Mouse (Mus musculus): ENCODE data around the gene Abca7. TPM values are rescaled to one million over a fixed set of nuclear protein-coding genes. Genes with fewer than 3 reads are reported as not detected.
A peak's percentile ranks its signal among the peaks of the same experiment; 100 is the strongest.

The Abca7 gene
- polyA plus RNA-seq, 1 experiment from 2014 or later: 3.1 TPM

DNA sequence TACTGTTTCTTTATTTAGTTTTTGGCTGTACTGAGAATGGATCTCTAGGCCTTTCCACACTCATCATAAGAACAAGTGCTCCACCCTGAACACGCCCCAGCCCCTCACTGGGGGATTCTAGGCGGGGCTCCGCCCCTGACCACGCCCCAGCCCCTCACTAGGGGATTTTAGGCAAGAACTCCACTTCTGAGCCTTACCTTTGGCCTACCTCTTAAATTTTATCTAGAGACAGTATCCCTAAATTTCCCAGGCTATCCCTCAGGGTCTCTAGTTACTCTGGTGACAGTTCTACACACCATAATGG lies 28.7 kb downstream of the Abca7 start:
- no peaks in the 10 kb centered on the region for H3K9me3 ChIP-seq (ENCODE audit: low read length)
- no peak overlapping the region; the same call in 1 of the 2 replicates for H3K27ac ChIP-seq (ENCODE audit: low read depth)
- DNase-seq: no peak
- peaks cover 4% of the 10 kb centered on the region; the same call in 1 of the 2 replicates for H3K27me3 ChIP-seq (ENCODE audit: insufficient read depth, low read length)
- H3K36me3 ChIP-seq (replicated peaks; ENCODE audit: insufficient read depth, low read length): peaks cover 56% of the 10 kb centered on the region
- peaks cover 17% of the 10 kb centered on the region for H3K4me1 ChIP-seq (ENCODE audit: insufficient read depth)
- ATAC-seq: no peak
- no peak overlapping the region for H3K4me2 ChIP-seq (ENCODE audit: low read depth, low read length)
- no peak overlapping the region for H3K4me3 ChIP-seq (ENCODE audit: low read depth, low read length)
- TF ChIP-seq EP300 (IDR thresholded peaks at IDR 0.05; ENCODE audit: low read depth) (no peak), CTCF (IDR thresholded peaks at IDR 0.05; ENCODE audit: low read depth) (no peak)
- 58% methylated on average over 4 of the region's 4 CpGs for WGBS (ENCODE audit: insufficient replicate concordance)
- no peak overlapping the region for H3K9ac ChIP-seq (replicated peaks)

GRCm38 (mm10) chr10:80025463-80025862 lies 29.2 kb downstream of the Abca7 start:
- peaks cover under 1% of the 10 kb centered on the region; the same call in 1 of the 2 replicates for H3K27me3 ChIP-seq (ENCODE audit: insufficient read depth, low read length)
- 75% methylated on average over 10 of the region's 10 CpGs for WGBS (ENCODE audit: insufficient replicate concordance)
- no peak for TF ChIP-seq CTCF (IDR thresholded peaks at IDR 0.05; ENCODE audit: low read depth)
- TF ChIP-seq EP300 (IDR thresholded peaks at IDR 0.05; ENCODE audit: low read depth): no peak
- peaks cover 17% of the 10 kb centered on the region for H3K4me1 ChIP-seq (ENCODE audit: insufficient read depth)
- H3K36me3 ChIP-seq (replicated peaks; ENCODE audit: insufficient read depth, low read length): peaks cover 57% of the 10 kb centered on the region
- H3K9ac ChIP-seq (replicated peaks): no peak overlapping the region
- DNase-seq (no peak), ATAC-seq (no peak)
- H3K27ac ChIP-seq (ENCODE audit: low read depth): no peak overlapping the region
- no peaks in the 10 kb centered on the region for H3K9me3 ChIP-seq (ENCODE audit: low read length)
- H3K4me2 ChIP-seq (ENCODE audit: low read depth, low read length): no peak overlapping the region
- H3K4me3 ChIP-seq (ENCODE audit: low read depth, low read length): no peak overlapping the region

- Histone ChIP-seq H3K4me1 (ENCODE audit: insufficient read depth) (peaks cover 17% of the 10 kb centered on the region), H3K4me2 (ENCODE audit: low read depth, low read length) (no peak overlapping the region), H3K9me3 (ENCODE audit: low read length) (no peaks in the 10 kb centered on the region), H3K27me3 (ENCODE audit: insufficient read depth, low read length) (no peaks in the 10 kb centered on the region), H3K4me3 (ENCODE audit: low read depth, low read length) (no peak overlapping the region), H3K27ac (ENCODE audit: low read depth) (no peak overlapping the region), H3K9ac (replicated peaks) (no peak overlapping the region), H3K36me3 (replicated peaks; ENCODE audit: insufficient read depth, low read length) (peaks cover 57% of the 10 kb centered on the region)
- 63% methylated on average over 12 of the region's 12 CpGs for WGBS (ENCODE audit: insufficient replicate concordance)
- 0 out of 2 replicates have a peak, but pooled peaks have one; percentile 17 for ATAC-seq
- DNase-seq: peak; percentile 67
- TF ChIP-seq EP300 (IDR thresholded peaks at IDR 0.05; ENCODE audit: low read depth) (no peak), CTCF (IDR thresholded peaks at IDR 0.05; ENCODE audit: low read depth) (no peak)
These were observed 29.6 kb downstream of the Abca7 start for GRCm38 (mm10) chr10:80025889-80026288.

DNA sequence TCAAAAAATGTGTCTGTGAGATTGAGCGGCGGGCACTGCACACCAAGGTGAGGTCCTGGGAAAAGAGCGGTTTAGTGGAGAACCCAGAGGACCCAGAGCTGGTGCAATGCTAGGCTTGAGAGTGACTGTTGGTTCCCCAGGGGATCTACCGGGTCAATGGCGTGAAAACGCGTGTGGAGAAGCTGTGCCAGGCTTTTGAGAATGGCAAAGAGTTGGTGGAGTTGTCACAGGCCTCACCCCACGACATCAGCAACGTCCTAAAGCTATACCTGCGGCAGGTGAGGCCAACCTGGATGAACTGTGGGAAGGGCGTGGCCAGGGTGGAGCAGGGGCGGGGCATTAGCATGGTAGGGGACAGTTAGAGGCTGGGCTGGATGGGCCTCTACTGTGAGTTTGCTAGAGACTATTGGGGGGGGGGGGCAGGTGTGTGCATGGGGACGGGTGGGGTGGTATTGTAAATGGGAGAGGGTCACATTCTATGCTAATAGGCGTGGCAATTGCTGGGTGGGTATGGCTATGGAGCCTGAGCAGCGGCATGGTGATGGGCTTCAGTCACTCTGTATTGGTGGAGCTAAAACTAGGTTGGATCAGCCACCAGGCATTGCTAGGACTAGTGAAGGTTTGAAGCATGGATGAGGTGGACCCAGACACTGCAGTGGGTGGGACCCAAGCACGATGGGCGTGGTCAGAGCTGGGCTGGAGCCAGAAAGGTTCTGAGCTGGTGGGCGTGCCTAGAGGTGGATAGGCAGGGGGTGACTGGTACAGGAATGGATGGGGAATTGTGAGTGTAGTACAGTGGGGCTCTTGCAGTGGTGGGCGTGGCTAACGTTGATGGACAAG lies 31.6 kb downstream of the Abca7 start:
- H3K36me3 ChIP-seq (replicated peaks; ENCODE audit: insufficient read depth, low read length): peaks cover 53% of the 10 kb centered on the region
- H3K9me3 ChIP-seq (ENCODE audit: low read length): no peaks in the 10 kb centered on the region
- H3K27me3 ChIP-seq (ENCODE audit: insufficient read depth, low read length): no peaks in the 10 kb centered on the region
- no peak overlapping the region for H3K9ac ChIP-seq (replicated peaks)
- no peak for ATAC-seq
- peaks cover 27% of the 10 kb centered on the region for H3K4me1 ChIP-seq (ENCODE audit: insufficient read depth)
- DNase-seq: peak; percentile 55
- no peak overlapping the region for H3K27ac ChIP-seq (ENCODE audit: low read depth)
- TF ChIP-seq EP300 (IDR thresholded peaks at IDR 0.05; ENCODE audit: low read depth) (no peak), CTCF (IDR thresholded peaks at IDR 0.05; ENCODE audit: low read depth) (no peak)
- no peak overlapping the region for H3K4me3 ChIP-seq (ENCODE audit: low read depth, low read length)
- H3K4me2 ChIP-seq (ENCODE audit: low read depth, low read length): no peak overlapping the region
- 70% methylated on average over 20 of the region's 20 CpGs for WGBS (ENCODE audit: insufficient replicate concordance)

GRCm38 (mm10) chr10:80028521-80028846 lies 32.2 kb downstream of the Abca7 start:
- Histone ChIP-seq H3K36me3 (replicated peaks; ENCODE audit: insufficient read depth, low read length) (peaks cover 53% of the 10 kb centered on the region), H3K4me3 (ENCODE audit: low read depth, low read length) (no peak overlapping the region), H3K9ac (replicated peaks) (no peak overlapping the region), H3K9me3 (ENCODE audit: low read length) (no peaks in the 10 kb centered on the region), H3K4me2 (ENCODE audit: low read depth, low read length) (no peak overlapping the region), H3K4me1 (ENCODE audit: insufficient read depth) (peaks cover 32% of the 10 kb centered on the region), H3K27ac (ENCODE audit: low read depth) (no peak overlapping the region), H3K27me3 (ENCODE audit: insufficient read depth, low read length) (no peaks in the 10 kb centered on the region)
- no peak for TF ChIP-seq CTCF (IDR thresholded peaks at IDR 0.05; ENCODE audit: low read depth)
- no peak for TF ChIP-seq EP300 (IDR thresholded peaks at IDR 0.05; ENCODE audit: low read depth)
- WGBS (ENCODE audit: insufficient replicate concordance): 91% methylated on average over 13 of the region's 13 CpGs
- DNase-seq (no peak), ATAC-seq (no peak)

- H3K4me2 ChIP-seq (ENCODE audit: low read depth, low read length): no peak overlapping the region
- no peak overlapping the region for H3K4me3 ChIP-seq (ENCODE audit: low read depth, low read length)
- DNase-seq: no peak
- peaks cover 26% of the 10 kb centered on the region for H3K4me1 ChIP-seq (ENCODE audit: insufficient read depth)
- no peaks in the 10 kb centered on the region for H3K9me3 ChIP-seq (ENCODE audit: low read length)
- no peak overlapping the region for H3K27ac ChIP-seq (ENCODE audit: low read depth)
- H3K27me3 ChIP-seq (ENCODE audit: insufficient read depth, low read length): no peaks in the 10 kb centered on the region
- TF ChIP-seq EP300 (IDR thresholded peaks at IDR 0.05; ENCODE audit: low read depth) (no peak), CTCF (IDR thresholded peaks at IDR 0.05; ENCODE audit: low read depth) (no peak)
- 78% methylated on average over 9 of the region's 9 CpGs for WGBS (ENCODE audit: insufficient replicate concordance)
- H3K36me3 ChIP-seq (replicated peaks; ENCODE audit: insufficient read depth, low read length): peaks cover 54% of the 10 kb centered on the region
- no peak overlapping the region for H3K9ac ChIP-seq (replicated peaks)
- ATAC-seq: no peak
These were observed 33.9 kb downstream of the Abca7 start for GRCm38 (mm10) chr10:80030191-80030590.
